Mouse (Mus musculus): ENCODE measurements at regions not wholly inside any gene's neighbourhood (a gene's known extent, or its start where the extent isn't known, plus 50 kb on each side); places are given as distances from the start of the nearest gene placed in this dataset.

DNA sequence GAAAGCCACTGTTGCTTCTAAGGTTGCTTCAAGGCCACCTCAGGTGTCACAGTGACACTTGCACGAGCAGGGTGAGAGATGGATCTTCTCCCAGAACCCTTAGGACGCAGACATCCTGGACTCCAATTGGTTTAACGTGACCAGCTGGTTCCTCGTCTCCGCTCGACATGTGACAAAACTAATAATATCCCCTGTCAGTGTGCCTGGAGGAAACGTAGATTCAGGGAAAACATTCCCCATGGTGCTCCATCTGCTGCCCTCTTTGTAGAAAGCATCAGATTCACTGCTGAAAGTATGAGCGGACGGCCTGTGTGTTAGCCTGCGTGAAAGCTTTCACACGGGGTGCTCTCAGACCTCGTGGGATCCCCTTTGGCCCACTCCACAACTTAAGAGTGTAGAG lies 390.0 kb upstream of the Slc35b3 start:
- TF ChIP-seq CTCF (conservative IDR thresholded peaks at IDR 0.05; ENCODE audit: low read length) (no peak), POU5F1 (IDR thresholded peaks at IDR 0.05; ENCODE audit: borderline replicate concordance, low read length) (no peak)

Measured in E14TG2a.4 (cell line).